Mouse (Mus musculus) bone marrow, adult 2 months (tissue): ENCODE results near the gene Tfap2c.

ENCODE experiments used
- CTCF ChIP-seq: fragments of 200-500 bp; IDR thresholded peaks from 2 replicates; pipeline ENCODE4 v1.5.1; 2011; ENCODE audit warnings: low read length, control low read depth; ENCODE audit not compliant: control insufficient read depth, insufficient read depth
- POLR2A ChIP-seq: fragments of 200-500 bp; IDR thresholded peaks from 2 replicates; pipeline ENCODE4 v1.6.1; 2011; ENCODE audit warnings: low read depth, mild to moderate bottlenecking, control low read depth, low read length, borderline replicate concordance; ENCODE audit not compliant: control insufficient read depth

DNA sequence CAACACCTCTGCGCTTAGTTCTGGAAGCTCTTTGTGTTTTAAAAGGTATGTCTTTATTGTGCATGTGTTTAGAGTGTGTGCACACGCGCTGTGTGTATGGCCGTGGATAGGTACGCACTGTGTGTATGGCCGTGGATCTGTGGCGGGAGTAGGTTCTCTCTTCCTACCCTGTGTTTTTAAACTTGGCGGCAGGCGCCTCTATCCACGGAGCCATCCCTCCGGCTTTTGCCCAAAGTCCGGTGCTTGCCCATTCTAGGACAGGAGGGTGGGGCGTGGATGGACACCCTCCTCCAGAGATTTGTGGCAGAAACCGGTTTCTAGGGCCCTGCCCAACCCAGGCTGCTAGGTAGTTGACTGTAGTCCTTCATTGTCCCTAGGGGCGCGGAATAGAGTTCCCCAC is 2.8 kb upstream of the Tfap2c start:
- TF ChIP-seq CTCF (no peak), POLR2A (no peak)
